Mouse (Mus musculus) lung, embryonic 16.5 days (tissue): ENCODE data around the gene Sik1. TPM values are rescaled to one million over a fixed set of nuclear protein-coding genes. Genes with fewer than 3 reads are reported as not detected.

Experiments
- ATAC-seq: fragments of 200-750 bp; cut with Nextera tagmentation; 2 replicates; pipeline ENCODE4 v1.8.0; 2017; ENCODE audit warnings: low read depth, mild to moderate bottlenecking, moderate library complexity
- H3K27ac ChIP-seq: fragments of 300-500 bp; sonication (generic); 2 replicates; pipeline ENCODE4 v1.5.1; 2014; ENCODE audit warnings: mild to moderate bottlenecking, control low read depth, low read length
- H3K27me3 ChIP-seq: fragments of 300-500 bp; sonication (generic); 2 replicates; pipeline ENCODE4 v1.6.1; 2014; ENCODE audit warnings: low read depth, low read length, mixed read lengths; ENCODE audit not compliant: control insufficient read depth, insufficient read depth
- H3K36me3 ChIP-seq: fragments of 300-500 bp; sonication (generic); 2 replicates; pipeline ENCODE4 v1.6.1; 2014; ENCODE audit warnings: low read length; ENCODE audit not compliant: control insufficient read depth, insufficient read depth
- H3K4me1 ChIP-seq: fragments of 300-500 bp; sonication (generic); replicated peaks from 2 replicates; pipeline ENCODE4 v1.6.1; 2014; ENCODE audit warnings: low read length, mixed read lengths; ENCODE audit not compliant: control insufficient read depth, insufficient read depth
- H3K4me2 ChIP-seq: fragments of 300-500 bp; sonication (generic); 2 replicates; pipeline ENCODE4 v1.6.1; 2014; ENCODE audit warnings: low read depth, low read length, control low read depth
- H3K4me3 ChIP-seq: fragments of 300-500 bp; sonication (generic); 2 replicates; pipeline ENCODE4 v1.5.1; 2014; ENCODE audit warnings: mild to moderate bottlenecking, low read length, control low read depth
- H3K9ac ChIP-seq: fragments of 300-500 bp; sonication (generic); 2 replicates; pipeline ENCODE4 v1.6.1; 2014; ENCODE audit warnings: low read length, control low read depth
- H3K9me3 ChIP-seq: fragments of 300-500 bp; sonication (generic); 2 replicates; pipeline ENCODE4 v1.6.1; 2016; ENCODE audit warnings: low read length; ENCODE audit not compliant: control insufficient read depth
- WGBS: fragments of 180-500 bp; shearing (Covaris S2); extraction: QIAGEN DNeasy Blood & Tissue Kit; methylation state at CpG from one replicate; pipeline ENCODE4 v1.1.7; 2014; 5-methylcytosine and 5-hydroxymethylcytosine counted together
- polyA plus RNA-seq: library from polyadenylated mRNA; unstranded; fragments of >200 nt; fragmentation: Nextera tagmentation; extraction: Ambion mirVana; gene quantifications from 2 replicates; pipeline ENCODE4 v1.2.1, GENCODE M21; 2015

Gene Sik1
- polyA plus RNA-seq, 1 experiment from 2014 or later, result 32.7 TPM

DNA sequence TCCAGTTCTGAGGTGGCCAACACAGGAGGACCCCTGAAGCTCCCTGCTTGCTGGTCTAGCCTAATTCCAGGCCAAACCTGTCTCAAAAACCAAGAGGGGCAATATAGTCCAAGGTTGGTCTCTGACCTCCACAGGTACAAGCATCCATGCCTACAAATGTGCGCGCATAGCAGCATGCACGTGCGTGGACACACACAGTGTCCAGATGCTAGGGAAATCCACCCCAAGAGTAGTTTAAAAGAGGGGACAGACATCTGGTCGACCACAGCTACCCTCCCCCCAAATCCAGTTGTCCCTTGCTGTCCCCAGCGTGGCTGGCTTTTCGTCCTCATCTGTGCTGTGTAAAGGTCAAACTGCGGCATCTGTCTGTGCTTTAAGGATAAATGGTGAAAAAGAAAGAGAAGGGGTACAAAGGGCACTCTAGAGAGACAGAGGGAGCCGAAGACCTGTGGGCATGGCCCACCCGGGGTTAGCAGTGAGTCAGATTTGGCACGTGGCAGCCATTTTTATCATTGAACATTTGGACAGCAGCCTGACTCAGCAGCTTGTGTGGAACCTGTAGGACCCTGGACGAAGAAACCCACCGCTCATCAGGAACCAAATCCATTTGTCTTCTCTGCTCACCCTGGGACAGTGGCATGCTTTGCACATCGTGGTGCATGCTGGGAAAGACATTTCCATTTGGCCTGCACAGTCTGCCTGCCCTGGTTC lies 23.6 kb downstream of the Sik1 start:
- Histone ChIP-seq H3K9me3 (peaks cover 6% of the 10 kb centered on the region; the same call in 1 of the 2 replicates), H3K4me3 (no peak overlapping the region), H3K27ac (no peak overlapping the region), H3K4me2 (no peak overlapping the region), H3K9ac (no peak overlapping the region), H3K36me3 (no peaks in the 10 kb centered on the region), H3K4me1 (peaks cover 53% of the 10 kb centered on the region), H3K27me3 (no peaks in the 10 kb centered on the region)
- ATAC-seq, result no peak
- 85% methylated on average over 14 of the region's 14 CpGs for WGBS

DNA sequence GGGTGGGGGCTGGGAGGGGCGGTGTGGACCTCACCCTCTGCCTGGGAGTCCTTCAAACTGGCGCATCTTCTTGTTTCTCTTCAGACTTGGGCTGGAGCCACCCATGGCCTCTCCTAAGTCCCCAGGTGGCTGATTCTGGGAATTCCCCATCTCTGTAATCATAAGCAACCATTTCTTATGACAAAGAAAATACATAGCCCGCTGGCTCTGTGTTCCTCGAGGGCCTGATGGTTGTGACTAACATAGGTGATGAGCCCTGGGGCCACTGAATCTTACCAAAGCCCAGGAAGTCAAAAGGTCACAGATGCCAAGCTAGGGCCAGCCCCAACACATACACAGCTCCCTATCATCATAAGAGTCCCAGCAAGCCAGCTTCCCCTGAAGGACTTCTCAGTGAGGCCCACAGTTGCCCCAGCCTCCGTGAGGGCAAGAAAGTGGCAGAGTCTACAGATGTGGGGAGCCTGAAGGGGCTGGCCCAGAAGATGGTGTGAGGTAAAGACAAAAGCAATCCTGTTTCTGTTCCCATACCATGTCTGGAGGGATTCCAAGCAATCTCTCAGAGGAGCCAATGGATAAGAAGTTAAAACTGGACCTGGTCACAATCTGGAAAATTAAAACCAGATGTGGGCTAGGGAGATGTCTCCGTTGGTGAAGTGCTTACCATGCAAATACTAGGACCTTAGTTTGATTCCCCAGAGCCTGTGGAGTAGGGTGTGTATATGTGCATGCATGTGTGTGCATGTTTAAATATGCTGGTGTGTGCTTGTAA lies 24.3 kb downstream of the Sik1 start:
- no peaks in the 10 kb centered on the region for H3K27me3 ChIP-seq
- no peak overlapping the region for H3K27ac ChIP-seq
- no peak overlapping the region for H3K4me2 ChIP-seq
- peaks cover 53% of the 10 kb centered on the region for H3K4me1 ChIP-seq
- no peak overlapping the region for H3K4me3 ChIP-seq
- WGBS, result 55% methylated on average over 6 of the region's 6 CpGs
- H3K36me3 ChIP-seq, result no peaks in the 10 kb centered on the region
- no peak for ATAC-seq
- H3K9ac ChIP-seq, result no peak overlapping the region
- peaks cover 6% of the 10 kb centered on the region; the same call in 1 of the 2 replicates for H3K9me3 ChIP-seq

DNA sequence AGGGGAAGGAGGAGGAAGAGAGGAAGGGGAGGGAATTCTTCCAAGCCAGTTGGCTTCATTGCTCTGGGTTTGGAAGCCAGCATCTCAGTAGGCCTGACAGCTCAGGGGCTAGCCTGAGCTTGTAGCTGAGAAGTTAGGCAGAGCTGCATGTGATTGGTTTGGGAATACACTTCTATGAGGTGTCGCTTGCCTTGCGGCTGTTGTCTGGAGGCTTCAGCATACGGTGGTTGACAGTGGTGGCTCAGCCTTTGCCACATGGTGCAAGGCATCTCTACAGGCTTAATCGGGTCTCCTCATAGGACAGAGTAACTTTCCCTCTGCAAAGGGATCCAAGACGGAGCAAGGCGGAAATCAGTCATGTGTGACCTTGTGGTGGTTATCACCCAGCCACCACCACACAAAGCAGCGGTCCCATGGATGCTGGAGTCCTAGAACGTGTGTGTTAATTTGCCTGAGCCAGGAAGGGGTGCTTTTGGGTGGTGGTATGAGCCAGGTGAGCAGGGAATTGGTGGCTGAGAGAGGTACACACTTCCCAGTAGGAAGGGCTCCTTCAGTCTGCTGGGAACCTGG lies 25.0 kb downstream of the Sik1 start:
- Histone ChIP-seq H3K36me3 (no peaks in the 10 kb centered on the region), H3K4me3 (no peak overlapping the region), H3K4me1 (peaks cover 53% of the 10 kb centered on the region), H3K27me3 (no peaks in the 10 kb centered on the region), H3K27ac (no peak overlapping the region), H3K4me2 (no peak overlapping the region), H3K9me3 (peaks cover 4% of the 10 kb centered on the region; the same call in 1 of the 2 replicates), H3K9ac (no peak overlapping the region)
- 89% methylated on average over 8 of the region's 8 CpGs for WGBS
- ATAC-seq, result no peak

DNA sequence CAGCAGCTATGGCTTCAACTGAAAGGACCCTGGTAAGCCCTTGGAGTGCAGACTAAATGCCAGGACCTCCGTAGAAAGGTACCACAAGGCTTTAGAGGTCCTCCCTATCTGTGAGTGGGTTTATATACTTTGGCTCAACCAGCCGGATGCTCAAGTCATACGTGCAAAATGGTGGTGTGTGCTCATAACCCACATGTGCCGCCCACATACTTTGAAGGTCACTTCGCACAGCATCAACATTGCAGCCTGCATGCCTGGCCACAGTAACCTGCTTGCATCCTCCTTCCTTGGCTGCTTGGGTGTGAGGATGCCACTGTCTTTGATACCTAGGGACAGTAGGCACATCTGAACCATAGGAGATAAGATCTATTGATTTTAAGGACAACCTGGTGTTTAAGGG lies 26.7 kb downstream of the Sik1 start:
- no peak overlapping the region for H3K9ac ChIP-seq
- H3K27ac ChIP-seq, result no peak overlapping the region
- no peaks in the 10 kb centered on the region for H3K27me3 ChIP-seq
- H3K4me1 ChIP-seq, result peaks cover 40% of the 10 kb centered on the region
- 95% methylated on average over 5 of the region's 5 CpGs for whole genome bisulfite sequencing
- H3K36me3 ChIP-seq, result no peaks in the 10 kb centered on the region
- H3K4me3 ChIP-seq, result no peak overlapping the region
- no peak for ATAC-seq
- no peak overlapping the region for H3K4me2 ChIP-seq
- no peaks in the 10 kb centered on the region for H3K9me3 ChIP-seq

DNA sequence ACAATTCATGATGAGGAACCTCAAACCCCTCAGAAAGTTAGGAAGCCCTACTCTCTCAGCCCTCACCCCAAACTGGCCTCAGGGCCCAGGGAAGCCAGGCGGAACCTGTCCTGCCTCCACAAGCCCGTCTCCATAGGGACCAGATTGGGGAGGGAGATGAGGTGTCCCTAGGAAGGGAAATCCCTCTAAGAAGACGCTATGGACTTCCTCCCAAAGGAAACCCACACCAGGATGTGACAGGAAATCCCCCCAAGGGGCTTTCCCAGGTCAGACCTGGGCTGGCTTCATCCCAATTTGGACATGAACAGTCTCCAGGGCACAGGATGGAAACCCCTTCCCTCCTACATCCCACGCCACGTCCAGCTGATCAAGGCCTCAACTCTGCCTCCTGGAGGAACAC lies 27.5 kb downstream of the Sik1 start:
- no peaks in the 10 kb centered on the region for H3K27me3 ChIP-seq
- no peaks in the 10 kb centered on the region for H3K36me3 ChIP-seq
- no peaks in the 10 kb centered on the region for H3K9me3 ChIP-seq
- no peak overlapping the region for H3K4me2 ChIP-seq
- WGBS, result 62% methylated on average over 5 of the region's 5 CpGs
- no peak for ATAC-seq
- no peak overlapping the region for H3K4me3 ChIP-seq
- H3K9ac ChIP-seq, result peak overlapping the region; percentile 42; the same call in 1 of the 2 replicates
- H3K4me1 ChIP-seq, result peaks cover 32% of the 10 kb centered on the region
- H3K27ac ChIP-seq, result peak overlapping the region; percentile 94

DNA sequence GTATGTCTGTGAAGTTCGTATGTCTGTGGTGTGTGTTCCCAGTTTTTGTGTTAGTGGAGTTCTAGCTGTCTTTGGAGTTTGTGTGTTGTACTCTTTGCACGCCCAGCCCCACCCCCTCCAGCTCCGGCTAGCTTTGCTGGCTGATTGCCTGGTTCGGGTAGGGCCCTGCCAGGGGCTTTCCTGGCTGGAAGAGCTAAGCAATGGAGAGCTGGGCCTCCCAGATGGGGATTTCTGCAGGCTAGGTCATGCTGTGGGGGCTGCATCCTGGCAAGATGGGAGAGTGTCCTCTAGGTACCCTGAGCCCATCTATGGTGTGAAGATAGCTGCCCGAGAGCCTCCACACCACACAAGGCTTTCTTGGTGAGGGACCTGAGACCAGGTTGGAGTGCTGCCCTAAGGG lies 28.4 kb downstream of the Sik1 start:
- WGBS, result 21% methylated on average over 5 of the region's 5 CpGs

DNA sequence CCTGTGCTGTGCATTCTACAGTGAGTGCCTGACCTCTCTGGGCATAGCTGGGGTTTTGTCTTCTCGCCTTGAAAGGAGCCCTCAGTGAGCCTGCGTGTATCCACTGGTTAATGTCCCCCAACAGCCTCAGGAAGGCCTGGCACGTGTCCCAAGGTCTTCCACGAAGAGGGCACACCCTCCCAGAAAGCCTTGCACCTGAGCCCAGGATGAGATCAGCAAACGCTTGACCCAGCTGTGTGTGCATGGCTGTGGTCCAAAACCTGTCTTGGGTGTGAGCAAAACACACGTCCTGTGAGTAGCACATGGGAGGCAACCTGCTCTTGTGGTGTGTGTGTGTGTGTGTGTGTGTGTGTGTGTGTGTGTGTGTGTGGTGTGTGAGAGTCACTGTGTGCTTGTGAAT lies 28.9 kb downstream of the Sik1 start:
- no peak overlapping the region for H3K4me2 ChIP-seq
- ATAC-seq, result peak; percentile 70

More for the DNA sequence above, 28.4 kb downstream of the Sik1 start:
- Histone ChIP-seq H3K27ac (peak overlapping the region; percentile 94), H3K36me3 (no peaks in the 10 kb centered on the region), H3K9ac (peak overlapping the region; percentile 48), H3K9me3 (no peaks in the 10 kb centered on the region), H3K4me3 (no peak overlapping the region), H3K4me2 (no peak overlapping the region), H3K27me3 (no peaks in the 10 kb centered on the region), H3K4me1 (peaks cover 31% of the 10 kb centered on the region)
- ATAC-seq, result peak; percentile 90

DNA sequence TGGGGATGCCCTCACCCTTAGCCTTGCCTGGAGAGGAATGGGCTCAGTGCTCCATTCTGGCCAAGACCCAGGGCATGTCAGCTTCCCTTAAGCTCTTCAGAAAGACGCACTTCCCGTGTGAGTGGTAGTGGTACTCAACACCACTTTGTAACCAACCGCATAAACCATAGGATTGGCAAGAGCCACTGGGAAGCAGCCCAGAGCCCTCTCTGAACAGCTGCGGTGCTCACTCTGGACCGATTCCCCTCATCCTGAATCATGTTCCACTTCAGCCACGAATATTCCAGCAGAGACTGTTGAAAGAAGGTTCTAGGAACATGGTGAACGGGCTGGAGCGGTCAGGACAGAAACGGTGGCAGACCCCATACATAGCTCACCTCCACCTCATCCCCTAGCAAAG lies 29.9 kb downstream of the Sik1 start:
- no peaks in the 10 kb centered on the region for H3K27me3 ChIP-seq
- H3K9ac ChIP-seq, result no peak overlapping the region
- H3K9me3 ChIP-seq, result no peaks in the 10 kb centered on the region
- peaks cover 30% of the 10 kb centered on the region for H3K4me1 ChIP-seq
- no peak overlapping the region for H3K4me3 ChIP-seq
- no peak for ATAC-seq
- no peaks in the 10 kb centered on the region for H3K36me3 ChIP-seq
- H3K4me2 ChIP-seq, result no peak overlapping the region
- H3K27ac ChIP-seq, result no peak overlapping the region
- 78% methylated on average over 9 of the region's 9 CpGs for WGBS

More for the DNA sequence above, 28.9 kb downstream of the Sik1 start:
- Histone ChIP-seq H3K27me3 (no peaks in the 10 kb centered on the region), H3K4me3 (no peak overlapping the region), H3K27ac (peak overlapping the region; percentile 94), H3K36me3 (no peaks in the 10 kb centered on the region), H3K9me3 (no peaks in the 10 kb centered on the region), H3K9ac (peak overlapping the region; percentile 8; the same call in 1 of the 2 replicates), H3K4me1 (peaks cover 31% of the 10 kb centered on the region)
- 12% methylated on average over 6 of the region's 6 CpGs for WGBS

DNA sequence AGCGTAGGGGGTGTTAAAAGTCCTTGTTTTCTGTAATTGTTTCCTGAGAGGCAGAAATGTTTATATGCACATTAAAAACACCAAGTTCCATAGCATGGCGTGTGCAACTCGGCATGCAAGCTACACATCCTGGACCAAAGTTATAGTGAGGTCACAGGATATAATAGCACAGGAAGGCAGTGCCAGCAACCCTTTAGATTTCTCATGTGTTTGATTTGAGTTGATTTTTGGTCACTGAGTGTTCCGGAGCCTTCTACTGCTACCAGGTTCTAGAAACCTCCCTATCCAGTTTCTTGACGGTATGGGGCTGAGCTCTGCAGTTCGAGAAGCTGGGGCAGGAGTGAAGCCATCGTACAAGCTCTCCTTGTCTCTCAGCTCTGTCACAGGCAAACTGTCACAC lies 30.8 kb downstream of the Sik1 start:
- Histone ChIP-seq H3K4me1 (peaks cover 27% of the 10 kb centered on the region), H3K27ac (no peak overlapping the region), H3K27me3 (no peaks in the 10 kb centered on the region), H3K36me3 (no peaks in the 10 kb centered on the region), H3K9ac (no peak overlapping the region), H3K4me2 (no peak overlapping the region), H3K9me3 (no peaks in the 10 kb centered on the region), H3K4me3 (no peak overlapping the region)
- WGBS, result 64% methylated on average over 7 of the region's 7 CpGs
- ATAC-seq, result no peak
